Comparison of ENCODE assay signal across 37 mouse cellular contexts in the genomic region with DNA sequence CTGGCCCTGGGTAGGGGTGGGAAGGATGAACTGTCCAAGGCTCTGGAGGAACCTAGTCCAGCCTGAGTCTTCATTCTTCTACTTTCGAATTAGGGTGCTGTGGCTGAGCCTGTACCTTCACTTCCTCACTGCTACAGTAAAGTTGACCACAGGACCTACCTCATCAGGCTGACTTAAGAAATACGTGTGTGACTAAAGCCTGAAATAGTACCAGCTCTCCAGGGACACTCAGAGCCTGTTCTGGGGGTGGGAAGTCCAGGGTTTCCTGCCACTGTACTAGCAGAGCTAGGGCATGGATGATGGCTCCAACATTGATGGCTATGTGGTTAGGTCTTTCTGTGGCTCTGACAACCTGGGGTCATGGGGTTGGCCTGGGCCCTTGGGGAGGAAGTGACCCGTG. TPM values are rescaled to one million over a fixed set of nuclear protein-coding genes. Genes with fewer than 3 reads are reported as not detected.
DNase-seq lines count a peak whose midpoint lies in the region; ATAC-seq and TF ChIP-seq lines count a peak whose summit lies in the region.
"Had no signal": no experiment of that assay in that cellular context is flagged by ENCODE, and none has a peak within 500 bp of the region (broad histone marks: within the 10 kb centered on the region; RNA-seq: fewer than 3 reads in every experiment).

No protein-coding gene starts in this region.

- H3K79me2 ChIP-seq in CH12.LX (replicated peaks; ENCODE audit: control insufficient read depth, extremely low read depth, insufficient read depth, poor library complexity, severe bottlenecking) = peaks cover 30% of the 10 kb centered on the region

- no peak for ATAC-seq in lung, postnatal 0 days
- ATAC-seq in megakaryocyte progenitor cell, adult 5-6 weeks (replicated peaks; ENCODE audit: poor library complexity) = peak; percentile 21
- ATAC-seq: activated CD4-positive, CD25-positive, alpha-beta regulatory T cell, adult 4 months; forebrain, embryonic 13.5 days; intestine, embryonic 16.5 days; midbrain, embryonic 15.5 days had no signal

- no peak overlapping the region for H3K4me3 ChIP-seq in lung, postnatal 0 days (ENCODE audit: low read depth, low read length)
- H3K4me3 ChIP-seq in CH12.LX (replicated peaks in 1 of 3; ENCODE audit: low read depth in 2 of 3, low read length in 2 of 3, poor library complexity in 1 of 3) = no peak overlapping the region
- H3K4me3 ChIP-seq: forebrain, embryonic 13.5 days; heart, adult 2 months; heart, embryonic 12.5 days; hindbrain, embryonic 13.5 days; limb, embryonic 10.5 days; limb, embryonic 15.5 days; midbrain, embryonic 10.5 days; midbrain, embryonic 15.5 days; myocyte; neural tube, embryonic 12.5 days; stomach, embryonic 15.5 days had no signal

- TF ChIP-seq RAD21 in CH12.LX (IDR thresholded peaks at IDR 0.05; ENCODE audit: low read depth, low read length) = no peak

- H3K27ac ChIP-seq in lung, postnatal 0 days (ENCODE audit: low read length) = no peak overlapping the region
- peak overlapping the region; percentile 6; the same call in 1 of the 2 replicates for H3K27ac ChIP-seq in CH12.LX (ENCODE audit: insufficient read depth, low read depth)
- H3K27ac ChIP-seq: forebrain, embryonic 13.5 days; heart, adult 2 months; hindbrain, embryonic 13.5 days; kidney, postnatal 0 days; limb, embryonic 10.5 days; limb, embryonic 15.5 days; midbrain, embryonic 10.5 days; midbrain, embryonic 15.5 days; neural tube, embryonic 12.5 days; stomach, embryonic 15.5 days had no signal

- H3K9ac ChIP-seq in lung, postnatal 0 days (replicated peaks; ENCODE audit: low read depth) = no peak overlapping the region
- H3K9ac ChIP-seq in CH12.LX (ENCODE audit: insufficient read depth, low read depth) = no peak overlapping the region
- H3K9ac ChIP-seq: forebrain, embryonic 13.5 days; heart, embryonic 12.5 days; hindbrain, embryonic 13.5 days; limb, embryonic 15.5 days; midbrain, embryonic 15.5 days; neural tube, embryonic 12.5 days; stomach, embryonic 15.5 days had no signal

- dilution Hi-C loops in CH12.LX (cut with MboI; ENCODE audit: extremely low pct_ligation_motif_present, extremely low pct_unique_long_range_greater_than_20kb, low sequenced_read_pairs) = no loop called here

- H3K4me2 ChIP-seq in lung, postnatal 0 days (replicated peaks; ENCODE audit: low read depth, low read length) = no peak overlapping the region
- no peak overlapping the region for H3K4me2 ChIP-seq in CH12.LX (ENCODE audit: insufficient read depth, low read depth, poor library complexity, severe bottlenecking)
- H3K4me2 ChIP-seq: forebrain, embryonic 13.5 days; heart, embryonic 12.5 days; hindbrain, embryonic 13.5 days; limb, embryonic 15.5 days; midbrain, embryonic 15.5 days; neural tube, embryonic 12.5 days; stomach, embryonic 15.5 days had no signal

- in situ Hi-C loops in CH12.LX (cut with MboI; ENCODE audit: low pct_ligation_motif_present, low pct_unique_long_range_greater_than_20kb, low sequenced_read_pairs) = no loop called here

- TF ChIP-seq EP300 in lung, postnatal 0 days (IDR thresholded peaks at IDR 0.05) = no peak
- TF ChIP-seq EP300 in CH12.LX (IDR thresholded peaks at IDR 0.05; ENCODE audit: low read length) = 0 out of 2 replicates have a peak, but pooled peaks have one; percentile 42

- H3K4me1 ChIP-seq in lung, postnatal 0 days (ENCODE audit: insufficient read depth, low read depth, low read length) = peaks cover 18% of the 10 kb centered on the region
- H3K4me1 ChIP-seq in CH12.LX (ENCODE audit: control insufficient read depth in 1 of 2, insufficient read depth in 2 of 2) = peaks cover 21 to 44% of the 10 kb centered on the region in 2 experiments

- no peaks in the 10 kb centered on the region for H3K9me3 ChIP-seq in lung, postnatal 0 days (ENCODE audit: low read length)
- H3K9me3 ChIP-seq in CH12.LX (replicated peaks; ENCODE audit: low read length) = peaks cover 3% of the 10 kb centered on the region
- H3K9me3 ChIP-seq: forebrain, embryonic 13.5 days; heart, embryonic 12.5 days; hindbrain, embryonic 13.5 days; limb, embryonic 10.5 days; limb, embryonic 15.5 days; midbrain, embryonic 10.5 days; midbrain, embryonic 15.5 days; neural tube, embryonic 12.5 days; stomach, embryonic 15.5 days had no signal

- peak; percentile 36 for DNase-seq in lung, postnatal 0 days (ENCODE audit: low spot score)
- DNase-seq in lung, postnatal 10 days = no peak
- peak; percentile 68 for DNase-seq in CH12.LX (ENCODE audit: extremely low read depth)
- no peak for DNase-seq in right cerebral cortex, adult 18-20 months
- DNase-seq in gastrocnemius, postnatal 10 days = no peak
- DNase-seq in layer of hippocampus, postnatal 14 days (ENCODE audit: low spot score in 2 of 2) = no peak
- DNase-seq: adrenal gland, adult 2 months; adrenal gland, postnatal 36 days; cerebellum, adult 2 months; cerebellum, postnatal 25 days; gastrocnemius, postnatal 36 days; heart, adult 2 months; heart, postnatal 4 days; kidney, adult 8-10 months; kidney, postnatal 4 days; layer of hippocampus, postnatal 36 days; lung, postnatal 4 days; right cerebral cortex, postnatal 14 days; thymus, postnatal 14 days had no signal

- no peaks in the 10 kb centered on the region for H3K27me3 ChIP-seq in lung, postnatal 0 days (replicated peaks; ENCODE audit: insufficient read depth, low read length)
- no peaks in the 10 kb centered on the region for H3K27me3 ChIP-seq in CH12.LX (replicated peaks)
- H3K27me3 ChIP-seq: forebrain, embryonic 13.5 days; limb, embryonic 15.5 days; midbrain, embryonic 15.5 days; neural tube, embryonic 12.5 days; stomach, embryonic 15.5 days had no signal

- peaks cover 15% of the 10 kb centered on the region; the same call in 1 of the 2 replicates for H3K36me3 ChIP-seq in lung, postnatal 0 days (ENCODE audit: insufficient read depth, low read length)
- peaks cover 50 to 74% of the 10 kb centered on the region in 2 experiments for H3K36me3 ChIP-seq in CH12.LX (replicated peaks in 1 of 2; ENCODE audit: control insufficient read depth in 1 of 2, insufficient read depth in 1 of 2, low read length in 1 of 2)

- 83% methylated on average over 3 of the region's 3 CpGs for whole genome bisulfite sequencing in lung, postnatal 0 days

- TF ChIP-seq POLR2A in CH12.LX (IDR thresholded peaks at IDR 0.05; ENCODE audit: low read depth, low read length) = no peak

- TF ChIP-seq CTCF in lung, postnatal 0 days (IDR thresholded peaks at IDR 0.05) = no peak
- no peak for TF ChIP-seq CTCF in CH12.LX (conservative IDR thresholded peaks at IDR 0.05 in 1 of 2, IDR thresholded peaks at IDR 0.05 in 1 of 2; ENCODE audit: low read depth in 2 of 2, low read length in 2 of 2)

TF ChIP-seq in CH12.LX, 34 proteins besides CTCF, POLR2A, EP300 and RAD21:
- no peak for TF ChIP-seq TBP (conservative IDR thresholded peaks at IDR 0.05; ENCODE audit: low read depth, low read length)
- peak; percentile 72 for TF ChIP-seq BHLHE40 (IDR thresholded peaks at IDR 0.05; ENCODE audit: low read depth, low read length)
- peak; percentile 64; the same call in 1 of the 2 replicates for TF ChIP-seq ETS1 (conservative IDR thresholded peaks at IDR 0.05; ENCODE audit: low read depth, low read length)
- TF ChIP-seq MEF2A (IDR thresholded peaks at IDR 0.05; ENCODE audit: borderline replicate concordance, low read depth, low read length) = peak; percentile 64

RNA-seq across cellular contexts. Expression of a gene that starts 5.1 kb away (rescaled TPM):
- polyA plus RNA-seq in lung, postnatal 0 days (2015; fragmentation: Nextera tagmentation; extraction: Ambion mirVana) = 13.5 and 14.7 TPM in 2 replicates
- total RNA-seq in CH12.LX (2012; rRNA removed) (10.8 and 18.6 TPM in 2 replicates), CH12.LX (2014; rRNA removed) (8.5 and 9.5 TPM in 2 replicates)
- polyA plus RNA-seq in CH12.LX (2012; ENCODE audit: insufficient read length, low read depth) = 36.8 and 44.8 TPM in 2 replicates
- total RNA-seq in megakaryocyte progenitor cell, adult 5-6 weeks (2015) = 28.1 and 31.0 TPM in 2 replicates
- total RNA-seq in megakaryocyte progenitor cell, adult 5-6 weeks (2017) = 17.6 and 20.5 TPM in 2 replicates
- 10 to 100 TPM; 26.9 to 27.3 TPM for total RNA-seq in gastrocnemius, postnatal 10 days (2021)
- 1 to 10 TPM; 8.9 to 9.5 TPM for total RNA-seq in layer of hippocampus, postnatal 14 days (2021)

RNA-seq across cellular contexts. Expression of a gene that starts 7.0 kb away (rescaled TPM):
- 0.36 and 0.45 TPM in 2 replicates for polyA plus RNA-seq in lung, postnatal 0 days (2015; fragmentation: Nextera tagmentation; extraction: Ambion mirVana)
- total RNA-seq in CH12.LX (2012; rRNA removed) (0.13 and 0.17 TPM in 2 replicates), CH12.LX (2014; rRNA removed) (not detected in 2 replicates)
- not detected in 2 replicates for polyA plus RNA-seq in CH12.LX (2012; ENCODE audit: insufficient read length, low read depth)
- total RNA-seq in megakaryocyte progenitor cell, adult 5-6 weeks (2015) = 0.07 and 0.17 TPM in 2 replicates
- total RNA-seq in megakaryocyte progenitor cell, adult 5-6 weeks (2017) = 0.07 TPM in 1 of 2 replicates, not detected in the other
- under 1 TPM in 1 of 2 experiments, not detected in 1; 0.14 TPM for total RNA-seq in gastrocnemius, postnatal 10 days (2021)
- under 1 TPM; 0.29 to 0.32 TPM for total RNA-seq in layer of hippocampus, postnatal 14 days (2021)
- total RNA-seq: adrenal gland, postnatal 36 days; gastrocnemius, postnatal 36 days; heart, adult 2 months had no signal
- polyA plus RNA-seq: activated CD4-positive, CD25-positive, alpha-beta regulatory T cell, adult 4 months; embryonic facial prominence, embryonic 11.5 days; heart, embryonic 12.5 days; kidney, postnatal 0 days; limb, embryonic 15.5 days; neural tube, embryonic 12.5 days had no signal

RNA-seq across cellular contexts. Expression of a gene that starts 23.5 kb away (rescaled TPM):
- polyA plus RNA-seq in lung, postnatal 0 days (2015; fragmentation: Nextera tagmentation; extraction: Ambion mirVana) = not detected in 2 replicates
- total RNA-seq in CH12.LX (2012; rRNA removed) (not detected in 2 replicates), CH12.LX (2014; rRNA removed) (0.26 TPM in 1 of 2 replicates, not detected in the other)
- polyA plus RNA-seq in CH12.LX (2012; ENCODE audit: insufficient read length, low read depth) = not detected in 2 replicates
- not detected in 2 replicates for total RNA-seq in megakaryocyte progenitor cell, adult 5-6 weeks (2015)
- total RNA-seq in megakaryocyte progenitor cell, adult 5-6 weeks (2017) = not detected in 2 replicates
- total RNA-seq in gastrocnemius, postnatal 10 days (2021) = under 1 TPM in 1 of 2 experiments, not detected in 1; 0.23 TPM
- total RNA-seq in layer of hippocampus, postnatal 14 days (2021) = not detected
- total RNA-seq: adrenal gland, adult 2 months; adrenal gland, postnatal 36 days; gastrocnemius, postnatal 36 days; heart, adult 2 months; heart, postnatal 4 days; layer of hippocampus, adult 8-10 months; layer of hippocampus, postnatal 36 days; left cerebral cortex, postnatal 10 days had no signal
- polyA plus RNA-seq: activated CD4-positive, CD25-positive, alpha-beta regulatory T cell, adult 4 months; adrenal gland, adult 2 months; cerebellum, adult 2 months; embryonic facial prominence, embryonic 11.5 days; forebrain, embryonic 13.5 days; heart, adult 2 months; heart, embryonic 12.5 days; hindbrain, embryonic 13.5 days; intestine, embryonic 16.5 days; kidney, postnatal 0 days; limb, embryonic 10.5 days; limb, embryonic 15.5 days; liver, embryonic 16.5 days; midbrain, embryonic 10.5 days; neural tube, embryonic 12.5 days; stomach, embryonic 15.5 days had no signal

RNA-seq across cellular contexts. Expression of a gene that starts 30.5 kb away (rescaled TPM):
- not detected in 2 replicates for polyA plus RNA-seq in lung, postnatal 0 days (2015; fragmentation: Nextera tagmentation; extraction: Ambion mirVana)
- total RNA-seq in CH12.LX (2012; rRNA removed) (not detected in 2 replicates), CH12.LX (2014; rRNA removed) (not detected in 2 replicates)
- polyA plus RNA-seq in CH12.LX (2012; ENCODE audit: insufficient read length, low read depth) = not detected in 2 replicates
- not detected in 2 replicates for total RNA-seq in megakaryocyte progenitor cell, adult 5-6 weeks (2015)
- not detected in 2 replicates for total RNA-seq in megakaryocyte progenitor cell, adult 5-6 weeks (2017)
- not detected for total RNA-seq in gastrocnemius, postnatal 10 days (2021)
- total RNA-seq in layer of hippocampus, postnatal 14 days (2021) = not detected
- total RNA-seq: gastrocnemius, postnatal 36 days; heart, adult 2 months; heart, postnatal 4 days; layer of hippocampus, adult 8-10 months; layer of hippocampus, postnatal 36 days; left cerebral cortex, postnatal 10 days had no signal
- polyA plus RNA-seq: activated CD4-positive, CD25-positive, alpha-beta regulatory T cell, adult 4 months; cerebellum, adult 2 months; embryonic facial prominence, embryonic 11.5 days; forebrain, embryonic 13.5 days; heart, adult 2 months; heart, embryonic 12.5 days; hindbrain, embryonic 13.5 days; limb, embryonic 10.5 days; midbrain, embryonic 10.5 days; midbrain, embryonic 15.5 days; neural tube, embryonic 12.5 days had no signal

RNA-seq across cellular contexts. Expression of a gene that starts 48.9 kb away (rescaled TPM):
- 18.8 and 22.4 TPM in 2 replicates for polyA plus RNA-seq in lung, postnatal 0 days (2015; fragmentation: Nextera tagmentation; extraction: Ambion mirVana)
- total RNA-seq in CH12.LX (2012; rRNA removed) (115 and 153 TPM in 2 replicates), CH12.LX (2014; rRNA removed) (357 and 364 TPM in 2 replicates)
- 244 and 355 TPM in 2 replicates for polyA plus RNA-seq in CH12.LX (2012; ENCODE audit: insufficient read length, low read depth)
- 70.5 and 77.5 TPM in 2 replicates for total RNA-seq in megakaryocyte progenitor cell, adult 5-6 weeks (2015)
- 159 and 191 TPM in 2 replicates for total RNA-seq in megakaryocyte progenitor cell, adult 5-6 weeks (2017)
- total RNA-seq in gastrocnemius, postnatal 10 days (2021) = 100 to 1,000 TPM; 264 to 270 TPM
- total RNA-seq in layer of hippocampus, postnatal 14 days (2021) = 100 to 1,000 TPM; 198 to 203 TPM

Comparison
In these comparisons a context has a peak if more than half of its experiments do, and no peak if none do; other contexts are left out.
1. DNase-seq: peak in lung, postnatal 0 days (single experiment) and CH12.LX (single experiment); none in lung, postnatal 10 days (single experiment), right cerebral cortex, adult 18-20 months (single experiment), gastrocnemius, postnatal 10 days (single experiment) and layer of hippocampus, postnatal 14 days (0 of 2).